Mouse (Mus musculus) right cerebral cortex, adult 2 months (tissue): ENCODE data around the gene Rep15.

Source experiments
- DNase-seq, 2 experiments: peaks; one replicate each; pipeline ENCODE4 v3.0.0; 2021 to 2022; ENCODE audit warnings: low spot score in 2 of 2

The Rep15 gene

GRCm38 (mm10) chr6:147032303-147032925 lies at the start of gene Rep15:
Gene Rep15 (plus strand): TSS chr6:147032584.
- no peak for DNase-seq

DNA sequence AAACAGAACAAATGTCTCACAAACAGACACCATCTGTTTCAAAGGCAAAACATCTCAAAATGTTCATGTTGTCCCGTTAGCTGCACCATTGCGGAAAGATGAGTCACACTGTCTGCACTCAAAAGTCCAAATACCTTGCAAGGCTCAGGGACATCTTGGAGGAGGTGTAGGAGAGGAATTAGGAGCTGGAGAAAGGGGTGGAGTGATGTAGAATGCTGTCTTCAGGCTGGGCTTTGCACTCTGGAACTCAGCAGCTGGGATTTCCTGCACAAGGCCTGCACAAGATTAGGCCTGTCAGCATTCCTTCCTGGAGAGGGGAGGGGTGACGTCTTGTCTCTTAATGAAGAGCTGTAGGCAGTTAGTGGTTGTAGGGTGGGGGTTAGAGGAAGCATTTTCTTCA lies 47.8 kb upstream of the Rep15 start:
- peak in 1 of 2 experiments; percentile 58 for DNase-seq

GRCm38 (mm10) chr6:146994236-146994635 lies 38.1 kb upstream of the Rep15 start:
- DNase-seq: peak; percentile 73 to 82

DNA sequence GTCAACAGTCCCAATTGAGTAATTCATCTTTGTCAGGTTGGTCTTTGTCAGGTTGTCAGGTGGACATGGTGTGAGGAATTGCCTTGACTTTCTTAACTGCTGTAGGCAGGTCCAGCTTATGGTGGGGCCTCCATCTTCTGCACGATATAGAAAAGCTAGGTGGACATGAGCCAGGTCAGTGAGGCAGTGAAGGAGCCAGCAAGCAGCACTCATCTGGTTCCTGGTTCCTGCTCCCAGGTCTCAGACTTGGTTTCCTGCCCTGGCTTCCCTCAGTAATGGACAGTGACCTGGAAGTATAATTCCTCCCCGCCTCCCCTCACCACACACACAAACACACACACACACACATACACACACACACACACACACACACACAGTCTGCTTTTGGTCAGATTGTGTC lies 37.0 kb upstream of the Rep15 start:
- no peak for DNase-seq

- no peak for DNase-seq
These were observed 36.5 kb upstream of the Rep15 start for GRCm38 (mm10) chr6:146995878-146996277.

GRCm38 (mm10) chr6:146997006-146997405 lies 35.4 kb upstream of the Rep15 start:
- no peak for DNase-seq

DNA sequence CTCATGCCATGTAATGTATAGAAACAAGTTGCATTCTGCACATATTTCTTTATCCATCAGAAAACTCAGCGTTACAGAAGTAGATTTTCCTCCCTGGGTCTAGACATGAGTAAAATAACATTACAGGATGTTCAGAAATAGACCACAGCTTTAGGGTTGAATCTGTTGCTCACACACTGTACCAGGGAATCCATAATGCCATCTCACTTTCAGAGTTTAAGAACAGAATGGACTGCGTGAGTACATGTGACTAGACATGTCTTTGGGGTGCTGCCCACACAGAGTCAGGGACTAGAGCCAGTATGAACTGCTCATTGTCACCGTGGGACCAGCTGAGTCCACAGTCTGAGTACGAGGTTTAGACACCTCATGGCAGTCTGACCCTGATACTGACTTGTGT lies 33.7 kb upstream of the Rep15 start:
- DNase-seq: no peak

- peak in 1 of 2 experiments; percentile 52 for DNase-seq
These were observed 33.1 kb upstream of the Rep15 start for GRCm38 (mm10) chr6:146999302-146999701.

DNA sequence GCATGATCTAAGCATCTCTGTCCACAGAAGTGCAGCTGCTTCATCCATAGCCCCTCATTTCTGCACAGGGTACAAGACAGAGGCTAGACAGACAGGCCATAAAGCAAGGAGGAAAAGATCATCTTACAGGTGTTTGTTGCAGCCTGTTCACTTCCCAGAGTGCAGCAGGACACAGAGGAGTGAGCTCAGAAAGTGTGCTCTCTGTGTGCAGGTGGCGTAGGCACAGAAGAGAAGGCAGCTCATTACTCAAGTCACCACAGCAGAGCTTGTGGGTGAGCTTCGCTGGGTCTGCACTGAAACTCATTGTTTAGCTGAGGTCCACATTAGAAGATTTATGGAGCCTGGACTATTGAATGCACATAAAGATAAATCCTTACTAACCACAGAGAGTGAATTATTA lies 32.6 kb upstream of the Rep15 start:
- no peak for DNase-seq

- DNase-seq: peak in 1 of 2 experiments; percentile 49
These were observed 24.2 kb upstream of the Rep15 start for GRCm38 (mm10) chr6:147008148-147008547.

DNA sequence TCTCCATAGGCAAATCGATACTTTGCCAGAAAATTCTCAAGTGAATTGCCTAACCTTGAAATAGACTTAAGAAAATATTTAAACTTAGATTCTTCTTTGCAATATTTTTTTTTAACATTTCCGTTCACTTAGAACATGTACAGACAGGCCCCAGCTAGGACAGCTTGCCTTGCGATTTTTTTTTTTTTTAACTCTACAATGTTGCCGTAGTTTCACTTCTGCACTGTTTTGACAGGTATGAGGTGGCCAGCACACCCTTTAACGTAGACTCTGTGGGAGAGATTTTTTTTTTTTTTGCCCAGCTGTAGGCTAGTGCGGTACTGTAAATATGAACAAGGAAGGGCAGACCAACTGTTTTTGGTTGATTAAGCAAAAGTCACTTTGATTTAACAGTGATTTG lies 22.0 kb upstream of the Rep15 start:
- no peak for DNase-seq

GRCm38 (mm10) chr6:147010811-147011520 lies 21.4 kb upstream of the Rep15 start:
- DNase-seq: no peak

DNA sequence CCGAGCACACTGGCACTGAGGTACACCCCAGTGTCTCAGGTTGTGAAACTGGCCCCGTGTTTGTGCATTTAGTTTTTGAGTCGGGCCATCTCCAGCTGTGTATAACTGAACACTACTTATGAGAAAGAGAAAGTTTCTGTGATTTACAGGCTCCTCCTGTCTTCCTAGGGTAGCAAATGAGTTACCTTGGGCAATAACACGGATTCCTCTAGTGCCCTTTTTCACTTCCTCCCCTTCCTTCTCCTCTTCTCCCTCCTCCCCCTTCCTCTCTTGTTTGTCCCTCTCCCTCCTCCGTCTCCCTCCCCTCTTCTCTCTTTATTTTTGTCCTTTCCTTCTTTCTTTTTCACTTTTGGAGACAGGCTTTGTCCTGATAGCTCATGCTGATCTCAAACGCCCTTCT lies 20.8 kb upstream of the Rep15 start:
- no peak for DNase-seq

DNA sequence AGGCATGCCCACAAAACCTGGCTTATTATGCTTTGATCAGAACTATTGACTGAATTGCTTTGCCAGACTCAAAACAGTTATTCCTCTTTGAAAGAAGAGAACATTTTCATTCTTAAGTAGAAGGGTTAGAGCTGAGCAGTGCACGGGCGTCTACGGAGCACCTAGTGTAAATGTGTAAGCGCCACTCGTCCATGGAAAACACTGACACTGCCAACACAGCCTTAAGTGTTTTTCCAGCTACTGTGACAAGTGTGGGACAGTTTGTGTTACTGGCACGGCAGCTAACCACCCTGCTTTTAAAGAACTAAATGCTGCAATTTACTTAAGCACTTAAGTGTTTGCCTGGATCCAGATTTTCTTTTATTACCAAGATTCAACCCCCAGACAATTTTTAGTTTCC lies 20.4 kb upstream of the Rep15 start:
- no peak for DNase-seq

DNA sequence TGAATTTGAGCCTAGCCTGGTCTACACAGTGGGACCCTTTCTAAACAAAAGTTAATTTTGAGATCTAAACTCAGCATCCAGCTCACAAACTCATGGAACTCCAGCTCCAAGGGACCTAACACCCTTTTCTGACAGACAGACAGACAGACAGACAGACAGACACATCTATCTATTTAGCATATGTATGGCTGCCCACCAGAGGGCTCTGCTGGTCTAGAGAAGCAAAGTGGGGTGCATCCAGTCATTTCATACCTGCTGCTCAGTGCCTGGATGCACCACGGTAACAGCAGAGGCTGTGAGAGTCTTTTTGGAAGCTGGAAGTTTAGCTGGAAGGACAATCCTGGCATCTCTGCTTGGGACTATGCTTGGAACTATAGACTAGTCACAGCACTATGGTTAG lies 18.8 kb upstream of the Rep15 start:
- no peak for DNase-seq

GRCm38 (mm10) chr6:147017906-147018305 lies 14.5 kb upstream of the Rep15 start:
- DNase-seq: no peak

GRCm38 (mm10) chr6:147018364-147018763 lies 14.0 kb upstream of the Rep15 start:
- DNase-seq: no peak

DNA sequence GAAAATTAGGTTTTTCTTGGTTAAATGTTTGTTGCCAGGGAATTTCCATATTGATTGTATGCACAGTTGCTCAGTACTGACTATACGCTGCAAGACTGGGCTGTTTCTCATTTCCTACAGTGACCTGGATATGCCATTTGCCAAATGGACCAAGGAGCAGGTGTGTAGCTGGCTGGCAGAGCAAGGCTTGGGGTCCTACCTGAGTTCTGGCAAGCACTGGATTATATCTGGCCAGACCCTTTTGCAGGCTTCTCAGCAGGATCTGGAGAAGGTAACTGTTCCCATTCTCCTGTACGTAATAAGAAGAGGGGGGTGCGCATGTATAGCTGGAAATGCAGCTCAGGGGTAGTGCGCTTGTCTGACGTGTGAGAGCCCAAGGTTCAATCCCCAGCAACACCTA lies 11.2 kb upstream of the Rep15 start:
- no peak for DNase-seq

GRCm38 (mm10) chr6:147022375-147023132 lies 9.8 kb upstream of the Rep15 start:
- peak in 1 of 2 experiments; percentile 8 for DNase-seq

- DNase-seq: no peak
These were observed 9.3 kb upstream of the Rep15 start for GRCm38 (mm10) chr6:147023133-147023395.

GRCm38 (mm10) chr6:147023568-147023967 lies 8.8 kb upstream of the Rep15 start:
- DNase-seq: no peak

DNA sequence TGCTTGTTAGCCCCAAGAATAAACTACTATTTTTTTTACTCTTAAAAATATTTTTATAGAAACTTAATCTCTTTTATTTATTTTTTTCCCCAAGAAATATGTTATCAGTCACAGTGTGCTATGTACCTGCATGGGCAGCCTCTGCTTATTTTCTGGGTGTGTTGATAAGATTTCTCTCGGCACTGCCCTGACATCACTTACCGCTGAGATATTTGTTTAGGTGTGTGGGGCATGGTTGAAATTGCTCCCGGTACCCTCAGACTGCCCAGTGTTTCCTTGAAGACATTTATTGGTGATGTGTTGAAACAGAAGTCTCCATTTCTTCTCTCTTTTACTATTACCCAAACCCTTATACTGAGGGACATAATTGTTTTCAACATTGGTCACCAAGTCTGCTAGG lies 7.6 kb upstream of the Rep15 start:
- DNase-seq: no peak

- DNase-seq: no peak
These were observed 4.0 kb upstream of the Rep15 start for GRCm38 (mm10) chr6:147028396-147028795.
